Mouse (Mus musculus) kidney, postnatal 14 days (tissue): ENCODE data around the gene Spsb3.

Experiments
- DNase-seq: peaks from one replicate; pipeline ENCODE4 v3.0.0; 2022; ENCODE audit warnings: mixed read lengths

Gene Spsb3

GRCm38 (mm10) chr17:24874989-24875388 lies 11.5 kb upstream of the Spsb3 start:
- no peak for DNase-seq

DNA sequence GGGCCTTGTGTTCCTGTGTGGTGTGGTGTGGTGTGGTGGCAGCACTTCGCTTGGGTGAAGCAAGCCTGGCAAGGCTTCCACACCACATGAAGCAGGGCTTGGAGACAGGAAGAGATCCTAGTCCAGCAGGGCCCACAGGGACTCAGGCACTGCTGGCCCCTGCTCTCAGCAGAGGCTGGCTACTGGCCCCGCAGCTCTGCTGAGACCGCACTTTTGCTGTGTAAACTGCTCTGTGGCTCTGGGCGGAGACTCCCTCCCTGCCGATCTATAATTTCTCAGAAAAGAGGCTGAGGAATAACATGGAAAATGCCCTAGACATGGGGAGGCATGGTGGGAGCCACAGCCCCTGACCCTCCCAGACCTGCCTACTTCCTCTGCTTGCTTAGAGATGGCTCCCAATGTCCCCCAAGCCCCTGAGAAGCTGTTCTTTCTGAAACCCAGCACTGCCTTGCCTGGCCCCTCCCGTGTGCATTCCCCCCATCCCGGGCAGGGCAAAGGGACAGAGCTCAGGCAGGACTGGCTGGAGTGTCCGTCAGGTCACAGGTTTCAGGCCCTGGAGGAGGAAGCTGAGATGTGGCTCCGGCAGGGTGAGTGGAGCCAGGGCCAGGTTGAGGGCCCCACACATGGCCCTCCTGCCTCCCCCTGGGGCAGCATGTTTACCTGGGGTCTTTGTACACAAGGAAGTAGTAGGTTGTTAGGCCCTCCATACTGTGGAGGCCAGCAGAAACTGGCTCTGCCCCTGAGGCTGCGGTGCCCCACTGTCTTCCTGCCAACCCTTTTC lies 8.9 kb upstream of the Spsb3 start:
- DNase-seq: peak; percentile 75

DNA sequence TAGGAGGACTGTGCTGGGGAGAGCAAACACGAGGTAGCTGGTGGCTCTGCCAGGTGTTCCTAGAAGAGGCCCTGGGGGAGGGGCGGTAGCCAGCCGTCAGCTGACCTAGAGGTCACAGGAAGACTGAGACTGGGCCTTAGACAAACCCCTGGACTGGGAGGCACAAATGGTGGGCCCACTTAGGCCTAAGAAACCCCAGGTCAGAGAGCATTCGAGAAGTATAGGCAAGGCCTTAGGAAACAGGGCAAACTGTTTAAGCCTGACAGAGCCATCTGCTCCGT lies 8.4 kb upstream of the Spsb3 start:
- DNase-seq: peak; percentile 89

DNA sequence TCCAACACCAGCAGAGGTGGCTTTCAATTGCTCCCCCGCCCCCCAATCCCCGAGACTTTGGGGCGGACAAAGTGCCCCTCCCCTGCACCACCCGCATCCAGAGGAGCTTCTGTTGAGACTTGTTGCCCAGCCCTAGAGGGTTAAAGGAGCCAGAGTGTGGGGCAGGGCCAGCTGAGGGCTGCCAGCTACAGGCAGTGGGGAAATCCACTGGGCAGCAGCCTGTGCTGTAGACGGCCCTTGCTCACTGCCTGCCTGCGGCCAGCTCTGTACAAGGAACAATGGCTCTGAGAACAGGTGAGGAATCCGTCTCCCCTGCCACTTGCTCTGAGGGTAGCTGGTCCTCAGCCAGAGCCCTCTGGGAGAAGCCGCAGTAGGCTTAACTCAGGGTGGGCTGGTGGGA lies 7.9 kb upstream of the Spsb3 start:
- DNase-seq: no peak

- peak; percentile 54 for DNase-seq
These were observed 4.6 kb upstream of the Spsb3 start for GRCm38 (mm10) chr17:24881738-24882440.

GRCm38 (mm10) chr17:24884391-24884790 lies 2.1 kb upstream of the Spsb3 start:
- DNase-seq: no peak

DNA sequence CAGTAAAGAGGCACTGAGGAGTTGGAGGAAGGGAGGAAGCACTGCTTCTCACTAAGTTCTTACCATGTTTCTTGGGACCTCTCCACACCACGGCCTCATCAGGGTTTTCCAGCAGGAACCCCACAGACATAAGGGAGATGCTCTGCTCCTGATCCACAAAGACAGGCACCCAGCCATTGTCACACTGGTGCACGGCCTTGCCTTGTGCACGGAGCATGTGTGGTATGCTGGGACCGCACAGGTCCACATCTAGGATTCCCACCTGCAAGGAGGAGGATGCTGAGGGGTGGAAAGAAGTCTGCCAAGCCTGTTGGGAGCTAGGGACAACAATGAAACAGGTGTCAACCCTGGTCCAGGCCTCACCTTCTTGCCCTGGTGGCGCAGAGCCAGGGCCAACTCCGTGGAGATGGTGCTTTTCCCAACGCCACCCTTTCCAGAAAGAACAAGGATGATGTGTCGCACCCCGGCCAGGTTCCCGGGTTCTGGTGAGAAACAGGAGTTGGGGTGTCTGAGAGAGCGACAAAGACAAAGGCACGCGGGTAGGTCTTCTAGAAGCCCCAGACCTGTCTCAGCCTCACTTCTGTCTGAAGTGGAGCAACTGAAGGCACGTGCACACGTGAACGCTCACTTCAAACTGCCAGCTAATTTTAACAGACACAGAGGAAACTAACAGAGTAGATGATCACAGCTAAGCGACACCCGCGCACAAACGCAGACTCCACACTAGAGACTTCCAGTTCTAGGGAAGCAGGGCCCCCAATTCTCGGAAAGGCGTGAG lies 898 bp upstream of the Spsb3 start:
- DNase-seq: no peak

DNA sequence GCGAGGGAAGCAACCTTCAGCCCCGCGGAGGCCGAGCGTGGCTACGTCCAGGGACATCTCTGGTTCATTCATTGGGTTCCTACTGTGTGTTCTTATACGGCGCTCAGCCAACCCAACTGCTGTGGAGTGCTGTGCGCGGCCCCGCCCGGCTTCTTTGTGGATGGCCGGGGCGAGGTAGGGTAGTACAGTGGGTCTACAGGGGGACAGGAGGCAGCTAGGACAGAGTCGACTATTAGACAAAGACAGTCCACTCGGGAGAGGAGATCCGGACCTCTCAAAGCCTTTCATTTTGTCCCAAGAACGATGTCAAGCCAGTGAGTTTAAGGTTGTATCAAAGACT lies 459 bp downstream of the Spsb3 start:
- no peak for DNase-seq

GRCm38 (mm10) chr17:24887291-24888080 lies 1.0 kb downstream of the Spsb3 start:
- DNase-seq: no peak

- DNase-seq: no peak
These were observed 2.4 kb downstream of the Spsb3 start for GRCm38 (mm10) chr17:24888862-24889261.

DNA sequence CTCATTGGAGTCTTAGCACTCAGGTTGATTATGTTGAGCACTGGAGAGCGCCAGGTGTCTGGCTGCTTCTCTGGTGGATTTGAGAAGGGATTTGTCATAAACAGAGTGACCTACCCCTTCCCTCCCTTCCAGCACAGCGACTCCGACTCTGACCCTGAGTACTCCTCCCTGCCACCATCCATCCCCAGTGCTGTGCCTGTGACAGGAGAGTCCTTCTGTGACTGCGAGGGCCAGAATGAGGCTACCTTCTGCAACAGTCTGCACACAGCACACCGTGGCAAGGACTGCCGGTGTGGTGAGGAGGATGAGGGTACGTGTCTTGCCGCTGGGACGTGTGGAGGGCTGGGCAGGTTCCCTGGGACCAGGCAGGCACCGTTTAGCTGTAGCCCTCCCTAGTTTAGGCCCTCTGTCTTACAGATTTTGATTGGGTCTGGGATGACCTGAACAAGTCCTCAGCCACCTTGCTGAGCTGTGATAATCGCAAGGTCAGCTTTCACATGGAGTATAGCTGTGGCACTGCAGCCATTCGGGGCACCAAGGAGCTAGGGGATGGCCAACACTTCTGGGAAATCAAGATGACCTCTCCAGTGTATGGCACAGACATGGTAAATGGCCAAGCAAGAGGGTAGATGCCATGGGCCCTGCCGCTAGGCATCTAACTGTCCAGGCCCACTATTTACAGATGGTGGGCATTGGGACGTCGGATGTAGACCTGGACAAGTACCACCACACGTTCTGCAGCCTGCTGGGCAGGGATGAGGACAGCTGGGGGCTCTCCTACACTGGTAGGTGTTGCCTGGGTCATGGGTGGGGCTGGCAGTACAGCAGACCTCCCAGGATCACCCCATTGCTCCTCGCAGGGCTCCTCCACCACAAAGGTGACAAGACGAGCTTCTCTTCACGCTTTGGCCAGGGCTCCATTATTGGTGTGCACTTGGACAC lies 4.0 kb downstream of the Spsb3 start:
- DNase-seq: no peak

- no peak for DNase-seq
These were observed 4.9 kb downstream of the Spsb3 start for GRCm38 (mm10) chr17:24891321-24891720.

DNA sequence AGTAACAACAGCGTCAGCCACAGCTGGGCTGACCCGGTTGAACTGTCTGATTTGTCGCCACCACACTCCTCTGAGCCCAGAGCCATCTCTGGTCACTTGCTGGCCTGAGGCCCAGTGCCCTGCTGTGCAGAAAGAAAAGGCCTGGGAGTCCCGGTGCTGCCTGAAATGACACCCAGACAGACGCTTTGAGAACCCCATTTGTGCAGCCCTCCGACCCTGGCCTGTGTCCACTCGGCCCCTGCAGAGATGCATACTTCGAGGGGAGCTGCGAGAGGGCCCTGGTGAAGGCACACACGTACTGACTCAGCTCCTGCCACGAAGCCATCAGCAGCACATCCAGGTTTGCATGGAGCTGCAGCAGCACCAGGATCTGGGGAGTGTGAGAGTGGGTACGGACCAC lies 6.3 kb downstream of the Spsb3 start:
- DNase-seq: no peak

DNA sequence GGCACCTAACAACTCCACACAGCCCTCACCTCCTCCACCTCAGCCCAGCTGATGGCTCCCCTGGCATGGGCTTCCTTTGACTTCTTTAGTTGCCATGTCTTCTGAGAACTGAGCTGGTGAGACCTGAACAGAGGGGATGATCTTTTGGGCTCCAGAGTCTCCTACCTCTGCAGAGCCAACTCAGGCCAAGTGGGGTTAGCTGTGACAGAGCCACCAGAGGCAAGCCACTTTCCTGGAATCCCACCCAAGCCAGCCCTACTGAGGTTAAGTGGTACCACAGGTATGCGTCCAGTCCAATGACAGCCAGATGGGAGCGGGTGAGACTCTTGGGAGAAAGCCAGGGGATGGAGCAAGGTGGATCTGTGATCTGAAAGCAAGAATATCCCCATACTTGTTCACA lies 6.8 kb downstream of the Spsb3 start:
- DNase-seq: no peak

DNA sequence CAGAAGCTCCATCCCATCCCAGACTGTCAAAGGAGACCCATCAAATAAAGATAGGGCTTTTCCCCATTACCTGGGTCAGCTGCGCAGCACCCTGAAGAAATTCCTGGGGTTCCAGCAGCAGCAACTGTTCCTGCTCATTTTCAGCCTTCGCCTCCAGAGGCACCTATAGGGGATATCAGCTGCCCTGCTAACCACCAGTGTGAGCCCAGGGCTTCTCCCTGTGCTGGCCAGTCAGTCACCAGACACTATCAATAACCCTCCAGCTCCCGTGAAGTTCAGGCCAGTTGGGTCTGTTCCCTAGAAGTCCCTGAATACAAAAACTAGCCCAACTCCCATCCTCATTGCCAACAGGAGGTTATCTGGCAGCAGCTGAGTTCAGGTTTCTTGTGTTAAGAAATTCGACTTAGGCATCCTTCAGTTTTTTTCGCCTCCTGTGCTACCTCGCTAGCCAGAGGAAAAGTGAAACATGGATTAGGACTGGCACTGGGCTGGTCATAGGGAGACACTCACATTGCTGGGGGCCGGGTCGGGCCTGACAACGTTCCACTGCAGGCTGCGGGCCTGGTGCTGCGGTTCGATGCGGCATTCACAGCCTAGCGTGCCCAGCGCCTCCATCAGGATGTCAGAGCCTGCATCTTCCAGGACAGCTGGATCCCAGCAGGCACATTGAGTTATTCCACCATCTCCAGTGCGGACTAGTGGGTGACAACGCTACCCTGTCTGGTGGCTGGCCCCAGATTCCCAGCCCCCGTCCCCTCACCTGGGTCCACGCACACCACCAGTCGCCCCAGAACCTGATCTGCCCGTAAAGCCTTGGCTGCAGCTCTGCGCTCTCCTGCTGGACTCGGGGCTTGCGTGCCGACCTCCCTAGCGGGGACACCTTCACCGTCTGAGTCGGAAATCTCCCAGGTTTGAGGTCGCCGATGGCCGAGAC lies 7.9 kb downstream of the Spsb3 start:
- DNase-seq: no peak

GRCm38 (mm10) chr17:24894995-24895547 lies 8.6 kb downstream of the Spsb3 start, which contains the start of the genes Eme2 and Mrps34:
Gene Eme2, minus strand, starts transcription at chr17:24895087.
Gene Mrps34, plus strand, starts transcription at chr17:24895116.
- peak; percentile 89 for DNase-seq

DNA sequence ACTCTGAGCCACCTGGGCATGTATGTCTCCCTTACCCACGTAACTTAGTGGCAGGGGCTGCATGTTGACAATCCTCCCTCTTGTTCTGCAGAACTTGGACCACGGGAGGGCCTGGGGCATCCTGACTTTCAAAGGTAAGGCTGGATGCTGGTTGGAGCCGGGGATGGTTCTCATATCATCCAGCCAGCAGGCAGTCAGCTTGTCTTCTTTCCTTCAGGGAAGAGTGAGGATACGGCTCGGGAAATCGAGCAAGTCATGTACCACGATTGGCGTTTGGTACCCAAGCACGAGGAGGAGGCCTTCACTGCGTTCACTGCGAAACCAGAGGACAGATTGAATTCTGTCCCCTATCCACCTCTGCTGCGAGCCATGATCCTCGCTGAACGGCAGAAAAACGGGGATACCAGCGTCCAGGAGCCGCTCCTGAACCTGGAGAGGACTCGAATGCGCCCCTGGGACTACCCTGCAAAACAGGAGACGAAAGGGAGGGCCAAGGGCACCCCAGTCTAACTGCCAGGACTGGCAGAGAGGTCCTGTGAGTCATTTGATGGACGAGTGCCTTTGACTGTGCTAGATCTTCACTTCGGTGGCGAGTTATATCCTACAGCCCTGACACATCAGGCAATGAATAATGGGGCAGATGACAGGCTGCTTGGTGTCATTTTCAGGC lies 9.3 kb downstream of the Spsb3 start:
- no peak for DNase-seq

- peak; percentile 90 for DNase-seq
These were observed 10.0 kb downstream of the Spsb3 start, which contains the start of gene Nme3 for GRCm38 (mm10) chr17:24896241-24896992. Gene Nme3, plus strand, starts transcription at chr17:24896500.

- no peak for DNase-seq
These were observed 10.5 kb downstream of the Spsb3 start for GRCm38 (mm10) chr17:24896993-24897269.
